Mouse (Mus musculus): ENCODE results near the gene Rgl2.

GRCm38 (mm10) chr17:33902079-33902478, 27.3 kb upstream of the Rgl2 start:
- TF ChIP-seq GATA1 (IDR thresholded peaks at IDR 0.05; ENCODE audit: low read length) (no peak), TAL1 (IDR thresholded peaks at IDR 0.05; ENCODE audit: low read length) (no peak)
